Mouse (Mus musculus) small intestine, adult 2 months (tissue): ENCODE data around the gene Rbm28.

Experiments
- CTCF ChIP-seq: fragments of 200-500 bp; IDR thresholded peaks from 2 replicates; pipeline ENCODE4 v1.5.1; 2012; ENCODE audit warnings: low read depth, mild to moderate bottlenecking, control low read depth, inconsistent platforms, low read length, moderate library complexity, mixed read lengths; ENCODE audit not compliant: insufficient replicate concordance, insufficient read length; ENCODE audit errors: extremely low read depth
- POLR2A ChIP-seq: fragments of 200-500 bp; IDR thresholded peaks from 2 replicates; pipeline ENCODE4 v1.6.1; 2012; ENCODE audit warnings: low read depth, mild to moderate bottlenecking, control low read depth, inconsistent platforms, low read length, moderate library complexity

DNA sequence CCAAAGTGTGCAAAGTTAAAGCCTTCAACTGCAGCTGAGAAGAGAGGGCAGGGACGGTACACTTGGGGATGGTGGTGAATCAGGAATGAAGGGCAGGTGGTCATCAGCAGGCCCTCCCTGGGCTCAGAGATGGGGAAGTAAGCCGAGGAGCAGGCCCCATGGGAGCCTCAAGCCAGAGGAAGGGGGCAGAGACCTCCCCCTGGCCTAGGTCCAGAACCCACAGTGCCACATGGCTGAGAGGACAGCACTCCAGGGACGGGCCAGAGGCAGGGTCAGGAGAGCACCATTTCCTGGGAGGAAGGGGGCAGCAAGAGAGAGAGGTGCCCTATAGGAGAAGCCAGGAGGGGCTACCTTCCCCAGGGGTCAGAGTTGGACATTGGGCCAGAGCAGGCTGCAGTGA lies 35.7 kb upstream of the Rbm28 start:
- TF ChIP-seq POLR2A, result no peak
- TF ChIP-seq CTCF, result no peak
